Mouse (Mus musculus) kidney, postnatal 14 days (tissue): Measurements from ENCODE around the gene Gm21209.
"Not testable (repeated sequence)": the region's sequence is repeated elsewhere in the genome, so short reads cannot be mapped to it uniquely, and the experiment has no call there.

ENCODE experiments used
- DNase-seq: peaks from one replicate; pipeline ENCODE4 v3.0.0; 2022; ENCODE audit warnings: mixed read lengths

The Gm21209 gene

GRCm38 (mm10) chrY:49570856-49571255, at the start of gene Gm21209:
Gene Gm21209 (plus strand): TSS chrY:49571156.
- DNase-seq: not testable (repeated sequence)
